Mouse (Mus musculus): ENCODE data around the gene Zfp385b.

DNA sequence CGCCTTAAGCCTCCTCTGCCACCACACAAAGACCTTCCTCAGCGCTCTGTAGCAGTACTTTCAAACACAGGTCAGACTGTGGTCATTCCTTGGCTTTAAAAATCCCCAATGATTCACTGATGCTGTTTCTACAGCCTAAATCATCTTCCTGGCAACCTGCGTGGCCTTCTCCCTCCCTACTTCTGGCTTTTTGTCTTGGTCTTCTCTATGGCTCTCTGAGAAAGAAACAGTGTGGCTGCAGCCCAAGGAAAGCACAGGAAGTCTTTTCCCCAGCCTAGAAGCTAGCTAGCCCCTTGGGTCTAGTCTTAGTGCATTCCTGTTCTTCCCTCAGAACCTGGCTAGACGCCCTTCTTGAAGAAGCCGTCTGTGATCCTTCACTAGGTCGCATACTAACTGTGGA lies 359.4 kb downstream of the Zfp385b start:
- no peak for TF ChIP-seq CTCF (IDR thresholded peaks at IDR 0.05; ENCODE audit: control insufficient read depth, insufficient read depth, insufficient replicate concordance, low read depth, low read length)
- no peak for TF ChIP-seq POLR2A (IDR thresholded peaks at IDR 0.05; ENCODE audit: control insufficient read depth, low read depth, low read length)
